ENCODE assay signal across 18 mouse cellular contexts in genomic region chr11:30912311-30912710, GRCm38 (mm10). TPM values are rescaled to one million over a fixed set of nuclear protein-coding genes. Genes with fewer than 3 reads are reported as not detected.
"Had no signal": no experiment of that assay in that cellular context is flagged by ENCODE, and none has a peak within 500 bp of the region (broad histone marks: within the 10 kb centered on the region; RNA-seq: fewer than 3 reads in every experiment).

No protein-coding gene starts in this region.

- H3K27me3 ChIP-seq: neural tube, embryonic 12.5 days; neural tube, embryonic 13.5 days; neural tube, embryonic 15.5 days; stomach, embryonic 15.5 days had no signal

- H3K4me3 ChIP-seq: neural tube, embryonic 12.5 days; neural tube, embryonic 13.5 days; neural tube, embryonic 15.5 days; stomach, embryonic 15.5 days had no signal

- DNase-seq: retina, postnatal 1 day; right cerebral cortex, adult 18-20 months; right cerebral cortex, postnatal 14 days; right cerebral cortex, postnatal 25 days; right cerebral cortex, postnatal 4 days; spleen, adult 18-20 months; thymus, adult 18-20 months; thymus, adult 2 months; thymus, postnatal 25 days; thymus, postnatal 36 days; thymus, postnatal 4 days had no signal

- H3K9me3 ChIP-seq: neural tube, embryonic 12.5 days; neural tube, embryonic 13.5 days; neural tube, embryonic 15.5 days; stomach, embryonic 15.5 days had no signal

- H3K27ac ChIP-seq: neural tube, embryonic 12.5 days; neural tube, embryonic 13.5 days; neural tube, embryonic 15.5 days; stomach, embryonic 15.5 days; stomach, postnatal 0 days had no signal

- H3K9ac ChIP-seq: neural tube, embryonic 12.5 days; neural tube, embryonic 13.5 days; neural tube, embryonic 15.5 days; stomach, embryonic 15.5 days had no signal

- H3K36me3 ChIP-seq: neural tube, embryonic 12.5 days; neural tube, embryonic 15.5 days; stomach, embryonic 15.5 days had no signal

- H3K4me2 ChIP-seq: neural tube, embryonic 12.5 days; neural tube, embryonic 13.5 days; neural tube, embryonic 15.5 days; stomach, embryonic 15.5 days had no signal

- H3K4me1 ChIP-seq: neural tube, embryonic 12.5 days; neural tube, embryonic 13.5 days; neural tube, embryonic 15.5 days; stomach, embryonic 15.5 days had no signal

RNA-seq across cellular contexts. Expression of gene Gpr75, which starts 27.2 kb away (rescaled TPM):
- total RNA-seq: neutrophil, adult 5-6 weeks had no signal
- polyA plus RNA-seq: thymus, postnatal 0 days had no signal
